Mouse (Mus musculus) gastrocnemius, postnatal 14 days (tissue): Measurements from ENCODE around the gene Inha. TPM values are rescaled to one million over a fixed set of nuclear protein-coding genes. Genes with fewer than 3 reads are reported as not detected.

ENCODE experiments used
- DNase-seq: peaks from one replicate; pipeline ENCODE4 v3.0.0; 2021; ENCODE audit warnings: mixed read lengths
- intact Hi-C: fragments of 180-260 bp; cut with DNase I; formaldehyde crosslinking; loops from one replicate; pipeline ENCODE4 v1.15.1; 2025; ENCODE audit warnings: low total_unique reads
- total RNA-seq, 2 experiments: library from RNA; stranded (reverse); gene quantifications; 2 replicates each; pipeline ENCODE4 v1.2.3; 2021

The Inha gene
- total RNA-seq, 2 experiments from 2014 or later = 6.5 to 7.7 TPM

- no peak for DNase-seq
- intact Hi-C loops = loop anchor here (5.0 kb wide), 1 partner anchor 71 kb away; no protein-coding TSS in a partner anchor
These were observed 20.3 kb upstream of the Inha start for GRCm38 (mm10) chr1:75486561-75486960.

GRCm38 (mm10) chr1:75487040-75487404 lies 19.9 kb upstream of the Inha start:
- no peak for DNase-seq
- intact Hi-C loops = loop anchor here (5.0 kb wide), 1 partner anchor 70 kb away; no protein-coding TSS in a partner anchor

GRCm38 (mm10) chr1:75487405-75488161 lies 19.3 kb upstream of the Inha start:
- intact Hi-C loops = loop anchor here (5.0 kb wide), 1 partner anchor 70 kb away; no protein-coding TSS in a partner anchor
- DNase-seq = peak; percentile 54

- intact Hi-C loops = no loop called here
These were observed 15.9 kb upstream of the Inha start for GRCm38 (mm10) chr1:75490785-75491551.

GRCm38 (mm10) chr1:75492579-75493170 lies 14.2 kb upstream of the Inha start:
- no peak for DNase-seq
- intact Hi-C loops = no loop called here

More at GRCm38 (mm10) chr1:75490785-75491551, 15.9 kb upstream of the Inha start:
- DNase-seq = no peak

GRCm38 (mm10) chr1:75494878-75495548 lies 11.9 kb upstream of the Inha start:
- intact Hi-C loops = no loop called here
- no peak for DNase-seq

GRCm38 (mm10) chr1:75498897-75499296 lies 8.0 kb upstream of the Inha start:
- DNase-seq = no peak
- intact Hi-C loops = no loop called here

GRCm38 (mm10) chr1:75499441-75499840 lies 7.4 kb upstream of the Inha start:
- no peak for DNase-seq
- intact Hi-C loops = no loop called here

GRCm38 (mm10) chr1:75501905-75502304 lies 5.0 kb upstream of the Inha start:
- DNase-seq = no peak
- intact Hi-C loops = no loop called here

- intact Hi-C loops = no loop called here
- DNase-seq = no peak
These were observed 3.8 kb upstream of the Inha start for GRCm38 (mm10) chr1:75502945-75503650.

GRCm38 (mm10) chr1:75503651-75503980 lies 3.3 kb upstream of the Inha start:
- intact Hi-C loops = no loop called here
- DNase-seq = no peak

GRCm38 (mm10) chr1:75504256-75505045 lies 2.4 kb upstream of the Inha start:
- DNase-seq = no peak
- intact Hi-C loops = no loop called here

- DNase-seq = peak; percentile 80
- intact Hi-C loops = no loop called here
These were observed 1.5 kb upstream of the Inha start for GRCm38 (mm10) chr1:75505159-75505955.

GRCm38 (mm10) chr1:75505956-75506831 lies 683 bp upstream of the Inha start, which contains the start of gene Obsl1:
Obsl1 (minus strand) TSS chr1:75506452.
- intact Hi-C loops = no loop called here
- peak; percentile 87 for DNase-seq

- DNase-seq = no peak
- intact Hi-C loops = no loop called here
These were observed 2.7 kb downstream of the Inha start for GRCm38 (mm10) chr1:75509586-75509985.

- DNase-seq = no peak
- intact Hi-C loops = no loop called here
These were observed 3.3 kb downstream of the Inha start for GRCm38 (mm10) chr1:75510154-75510553.
